28 mouse cellular contexts compared by ENCODE assay signal in the genomic region with DNA sequence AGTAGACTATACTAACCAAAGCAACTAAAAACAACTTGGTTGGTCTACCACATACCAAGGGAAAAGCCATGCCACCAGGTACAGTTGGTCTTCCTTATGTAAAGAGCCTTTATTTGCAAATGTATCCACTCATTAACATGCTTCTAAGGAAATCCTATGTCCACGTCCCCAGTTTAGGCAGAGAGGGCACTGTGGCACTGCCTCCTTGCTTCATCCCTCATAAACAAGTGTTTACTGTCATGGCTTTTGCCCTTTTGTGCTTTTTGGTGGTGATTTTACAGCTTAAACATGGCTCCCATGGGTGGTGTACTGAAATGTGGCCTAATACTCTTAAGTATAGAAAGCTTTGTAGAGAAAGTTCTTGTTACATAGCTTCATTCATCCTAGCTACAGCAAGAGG. TPM values are rescaled to one million over a fixed set of nuclear protein-coding genes. Genes with fewer than 3 reads are reported as not detected.
DNase-seq lines count a peak whose midpoint lies in the region; ATAC-seq and TF ChIP-seq lines count a peak whose summit lies in the region.
"Had no signal": no experiment of that assay in that cellular context is flagged by ENCODE, and none has a peak within 500 bp of the region (broad histone marks: within the 10 kb centered on the region; RNA-seq: fewer than 3 reads in every experiment).

No protein-coding gene starts in this region.

- H3K27me3 ChIP-seq in heart, embryonic 13.5 days (replicated peaks), result no peaks in the 10 kb centered on the region
- no peaks in the 10 kb centered on the region for H3K27me3 ChIP-seq in heart, embryonic 16.5 days (ENCODE audit: control insufficient read depth, insufficient read depth, low read length)
- no peaks in the 10 kb centered on the region for H3K27me3 ChIP-seq in lung, postnatal 0 days (replicated peaks; ENCODE audit: insufficient read depth, low read length)
- H3K27me3 ChIP-seq: forebrain, embryonic 13.5 days; hindbrain, embryonic 13.5 days; intestine, embryonic 15.5 days had no signal

- no peak overlapping the region for H3K9ac ChIP-seq in heart, embryonic 13.5 days
- H3K9ac ChIP-seq in heart, embryonic 16.5 days (ENCODE audit: low read length), result no peak overlapping the region
- no peak overlapping the region for H3K9ac ChIP-seq in lung, postnatal 0 days (replicated peaks; ENCODE audit: low read depth)
- H3K9ac ChIP-seq: forebrain, embryonic 13.5 days; hindbrain, embryonic 13.5 days; intestine, embryonic 15.5 days had no signal

- DNase-seq in heart, adult 8-10 months (ENCODE audit: low spot score), result no peak
- no peak for DNase-seq in heart, postnatal 4 days
- peak; percentile 25 for DNase-seq in lung, postnatal 0 days (ENCODE audit: low spot score)
- DNase-seq in lung, adult 18-20 months, result no peak
- DNase-seq in adipocyte (ENCODE audit: low spot score), result peak; percentile 40
- no peak for DNase-seq in thymus, postnatal 0 days (ENCODE audit: low spot score)
- DNase-seq: adrenal gland, postnatal 10 days; adrenal gland, postnatal 36 days; cerebellum, adult 18-20 months; cerebellum, adult 9-10 months; cerebellum, postnatal 14 days; gastrocnemius, postnatal 10 days; gastrocnemius, postnatal 36 days; heart, postnatal 14 days; kidney, adult 11 months had no signal

- TF ChIP-seq CTCF in lung, postnatal 0 days (IDR thresholded peaks at IDR 0.05), result no peak

- H3K36me3 ChIP-seq in heart, embryonic 13.5 days, result peaks cover 34% of the 10 kb centered on the region
- H3K36me3 ChIP-seq in heart, embryonic 16.5 days (ENCODE audit: control insufficient read depth, insufficient read depth), result peaks cover 2% of the 10 kb centered on the region; the same call in 1 of the 2 replicates
- H3K36me3 ChIP-seq in lung, postnatal 0 days (ENCODE audit: insufficient read depth, low read length), result no peaks in the 10 kb centered on the region

- 58% methylated on average over 1 of the region's 1 CpGs for WGBS in heart, embryonic 13.5 days
- 57% methylated on average over 1 of the region's 1 CpGs for WGBS in heart, embryonic 16.5 days
- WGBS in lung, postnatal 0 days, result 41% methylated on average over 1 of the region's 1 CpGs

- no peak for ATAC-seq in heart, embryonic 13.5 days (ENCODE audit: extremely low read depth, insufficient number of reproducible peaks, low FRiP score, low TSS enrichment)
- no peak for ATAC-seq in heart, embryonic 16.5 days (replicated peaks; ENCODE audit: extremely low read depth, insufficient read depth, low FRiP score)
- ATAC-seq in lung, postnatal 0 days, result no peak
- ATAC-seq: activated CD4-positive, CD25-positive, alpha-beta regulatory T cell, adult 4 months; forebrain, embryonic 13.5 days; forebrain, embryonic 16.5 days; hindbrain, embryonic 16.5 days; intestine, embryonic 15.5 days had no signal

- H3K4me2 ChIP-seq in heart, embryonic 13.5 days, result no peak overlapping the region
- H3K4me2 ChIP-seq in heart, embryonic 16.5 days (ENCODE audit: low read depth, low read length), result no peak overlapping the region
- H3K4me2 ChIP-seq in lung, postnatal 0 days (replicated peaks; ENCODE audit: low read depth, low read length), result no peak overlapping the region
- H3K4me2 ChIP-seq: forebrain, embryonic 13.5 days; hindbrain, embryonic 13.5 days; intestine, embryonic 15.5 days had no signal

- peak overlapping the region; percentile 97 for H3K27ac ChIP-seq in heart, embryonic 13.5 days (replicated peaks)
- peak overlapping the region; percentile 49 for H3K27ac ChIP-seq in heart, embryonic 16.5 days (ENCODE audit: low read length)
- H3K27ac ChIP-seq in lung, postnatal 0 days (ENCODE audit: low read length), result no peak overlapping the region
- H3K27ac ChIP-seq: forebrain, embryonic 10.5 days; forebrain, embryonic 13.5 days; hindbrain, embryonic 10.5 days; hindbrain, embryonic 13.5 days; intestine, embryonic 15.5 days had no signal

- H3K4me3 ChIP-seq in heart, embryonic 13.5 days, result no peak overlapping the region
- H3K4me3 ChIP-seq in heart, embryonic 16.5 days (ENCODE audit: low read length), result no peak overlapping the region
- H3K4me3 ChIP-seq in lung, postnatal 0 days (ENCODE audit: low read depth, low read length), result no peak overlapping the region
- H3K4me3 ChIP-seq: forebrain, embryonic 10.5 days; forebrain, embryonic 13.5 days; hindbrain, embryonic 10.5 days; hindbrain, embryonic 13.5 days; intestine, embryonic 15.5 days had no signal

- H3K4me1 ChIP-seq in heart, embryonic 13.5 days, result peaks cover 49% of the 10 kb centered on the region
- H3K4me1 ChIP-seq in heart, embryonic 16.5 days (ENCODE audit: control insufficient read depth, insufficient read depth, low read length), result peaks cover 41% of the 10 kb centered on the region
- H3K4me1 ChIP-seq in lung, postnatal 0 days (ENCODE audit: insufficient read depth, low read depth, low read length), result peaks cover 7% of the 10 kb centered on the region; the same call in 1 of the 2 replicates

- TF ChIP-seq EP300 in lung, postnatal 0 days (IDR thresholded peaks at IDR 0.05), result no peak

- no peaks in the 10 kb centered on the region for H3K9me3 ChIP-seq in heart, embryonic 13.5 days
- H3K9me3 ChIP-seq in heart, embryonic 16.5 days (replicated peaks; ENCODE audit: control insufficient read depth, low read length), result no peaks in the 10 kb centered on the region
- no peaks in the 10 kb centered on the region for H3K9me3 ChIP-seq in lung, postnatal 0 days (ENCODE audit: low read length)
- H3K9me3 ChIP-seq: forebrain, embryonic 10.5 days; forebrain, embryonic 13.5 days; hindbrain, embryonic 10.5 days; hindbrain, embryonic 13.5 days; intestine, embryonic 15.5 days had no signal

RNA-seq across cellular contexts. Expression of a gene that starts 2.1 kb away (rescaled TPM):
- polyA plus RNA-seq in heart, embryonic 13.5 days (2015; fragmentation: Nextera tagmentation; extraction: Ambion mirVana), result 37.1 and 47.6 TPM in 2 replicates
- 10 to 100 TPM in 1 of 4 experiments, 1 to 10 TPM in 3; 3.6 to 10.0 (median 6.6) TPM for total RNA-seq in heart, adult 8-10 months (2022)
- 25.4 and 29.7 TPM in 2 replicates for polyA plus RNA-seq in heart, embryonic 16.5 days (2015; fragmentation: Nextera tagmentation; extraction: Ambion mirVana)
- 10 to 100 TPM; 17.1 to 17.2 TPM for total RNA-seq in heart, postnatal 4 days (2021)
- polyA plus RNA-seq in lung, postnatal 0 days (2015; fragmentation: Nextera tagmentation; extraction: Ambion mirVana), result 22.2 and 28.8 TPM in 2 replicates
- polyA plus RNA-seq in thymus, postnatal 0 days (2015; fragmentation: Nextera tagmentation; extraction: Ambion mirVana), result 23.4 and 29.9 TPM in 2 replicates

RNA-seq across cellular contexts. Expression of a gene that starts 32.3 kb away (rescaled TPM):
- polyA plus RNA-seq in heart, embryonic 13.5 days (2015; fragmentation: Nextera tagmentation; extraction: Ambion mirVana), result 192 and 225 TPM in 2 replicates
- total RNA-seq in heart, adult 8-10 months (2022), result 10 to 100 TPM; 64.8 to 83.5 (median 79.3) TPM
- polyA plus RNA-seq in heart, embryonic 16.5 days (2015; fragmentation: Nextera tagmentation; extraction: Ambion mirVana), result 165 TPM in 2 replicates
- 100 to 1,000 TPM; 280 to 281 TPM for total RNA-seq in heart, postnatal 4 days (2021)
- 242 and 258 TPM in 2 replicates for polyA plus RNA-seq in lung, postnatal 0 days (2015; fragmentation: Nextera tagmentation; extraction: Ambion mirVana)
- polyA plus RNA-seq in thymus, postnatal 0 days (2015; fragmentation: Nextera tagmentation; extraction: Ambion mirVana), result 26.4 and 30.8 TPM in 2 replicates
- total RNA-seq: granulocyte monocyte progenitor cell, adult 5-6 weeks had no signal

RNA-seq across cellular contexts. Expression of a gene that starts 38.8 kb away (rescaled TPM):
- 0.96 and 1.0 TPM in 2 replicates for polyA plus RNA-seq in heart, embryonic 13.5 days (2015; fragmentation: Nextera tagmentation; extraction: Ambion mirVana)
- 1 to 10 TPM in 3 of 4 experiments, under 1 TPM in 1; 0.72 to 2.1 (median 1.2) TPM for total RNA-seq in heart, adult 8-10 months (2022)
- polyA plus RNA-seq in heart, embryonic 16.5 days (2015; fragmentation: Nextera tagmentation; extraction: Ambion mirVana), result 0.99 and 1.8 TPM in 2 replicates
- 1 to 10 TPM; 2.4 to 3.7 TPM for total RNA-seq in heart, postnatal 4 days (2021)
- polyA plus RNA-seq in lung, postnatal 0 days (2015; fragmentation: Nextera tagmentation; extraction: Ambion mirVana), result 0.02 TPM in 2 replicates
- not detected in 2 replicates for polyA plus RNA-seq in thymus, postnatal 0 days (2015; fragmentation: Nextera tagmentation; extraction: Ambion mirVana)
- total RNA-seq: granulocyte monocyte progenitor cell, adult 5-6 weeks had no signal
- polyA plus RNA-seq: C2C12; embryonic facial prominence, embryonic 11.5 days; forebrain, embryonic 10.5 days had no signal

RNA-seq across cellular contexts. Expression of a gene that starts 39.6 kb away (rescaled TPM):
- 36.6 and 38.7 TPM in 2 replicates for polyA plus RNA-seq in heart, embryonic 13.5 days (2015; fragmentation: Nextera tagmentation; extraction: Ambion mirVana)
- 10 to 100 TPM; 20.1 to 28.4 (median 25.3) TPM for total RNA-seq in heart, adult 8-10 months (2022)
- 36.9 and 38.9 TPM in 2 replicates for polyA plus RNA-seq in heart, embryonic 16.5 days (2015; fragmentation: Nextera tagmentation; extraction: Ambion mirVana)
- 10 to 100 TPM; 43.2 to 54.1 TPM for total RNA-seq in heart, postnatal 4 days (2021)
- polyA plus RNA-seq in lung, postnatal 0 days (2015; fragmentation: Nextera tagmentation; extraction: Ambion mirVana), result 3.7 and 4.4 TPM in 2 replicates
- 1.9 and 2.3 TPM in 2 replicates for polyA plus RNA-seq in thymus, postnatal 0 days (2015; fragmentation: Nextera tagmentation; extraction: Ambion mirVana)
- total RNA-seq: granulocyte monocyte progenitor cell, adult 5-6 weeks had no signal

RNA-seq across cellular contexts. Expression of a gene that starts 43.4 kb away (rescaled TPM):
- 23.2 and 27.8 TPM in 2 replicates for polyA plus RNA-seq in heart, embryonic 13.5 days (2015; fragmentation: Nextera tagmentation; extraction: Ambion mirVana)
- 10 to 100 TPM; 16.8 to 20.1 (median 17.3) TPM for total RNA-seq in heart, adult 8-10 months (2022)
- 24.8 and 29.1 TPM in 2 replicates for polyA plus RNA-seq in heart, embryonic 16.5 days (2015; fragmentation: Nextera tagmentation; extraction: Ambion mirVana)
- 10 to 100 TPM; 21.6 to 22.3 TPM for total RNA-seq in heart, postnatal 4 days (2021)
- polyA plus RNA-seq in lung, postnatal 0 days (2015; fragmentation: Nextera tagmentation; extraction: Ambion mirVana), result 28.4 and 32.9 TPM in 2 replicates
- 27.0 and 31.7 TPM in 2 replicates for polyA plus RNA-seq in thymus, postnatal 0 days (2015; fragmentation: Nextera tagmentation; extraction: Ambion mirVana)

Comparison
In these comparisons a context has a peak if more than half of its experiments do, and no peak if none do; other contexts are left out.
1. DNase-seq: peak in lung, postnatal 0 days (single experiment) and adipocyte (single experiment); none in heart, adult 8-10 months (single experiment), heart, postnatal 4 days (single experiment), lung, adult 18-20 months (0 of 2) and thymus, postnatal 0 days (single experiment).